Mouse (Mus musculus) neural tube, embryonic 14.5 days (tissue): ENCODE measurements around the gene Dzip3. TPM values are rescaled to one million over a fixed set of nuclear protein-coding genes. Genes with fewer than 3 reads are reported as not detected.

Experiments
- ATAC-seq: fragments of 200-750 bp; cut with Nextera tagmentation; 2 replicates; pipeline ENCODE4 v1.8.0; 2017; ENCODE audit warnings: low read depth, mild to moderate bottlenecking, moderate TSS enrichment, moderate library complexity
- H3K27ac ChIP-seq: fragments of 300-500 bp; sonication (generic); 2 replicates; pipeline ENCODE4 v1.5.1; 2014; ENCODE audit warnings: low read depth, mild to moderate bottlenecking, control low read depth, low read length, moderate library complexity, mixed read lengths
- H3K27me3 ChIP-seq: fragments of 300-500 bp; sonication (generic); 2 replicates; pipeline ENCODE4 v1.6.1; 2014; ENCODE audit warnings: low read length; ENCODE audit not compliant: control insufficient read depth, insufficient read depth
- H3K36me3 ChIP-seq: fragments of 300-500 bp; sonication (generic); 2 replicates; pipeline ENCODE4 v1.6.1; 2014; ENCODE audit warnings: low read length, mixed read lengths; ENCODE audit not compliant: control insufficient read depth, insufficient read depth
- H3K4me1 ChIP-seq: fragments of 300-500 bp; sonication (generic); 2 replicates; pipeline ENCODE4 v1.6.1; 2014; ENCODE audit warnings: low read length; ENCODE audit not compliant: control insufficient read depth, insufficient read depth
- H3K4me2 ChIP-seq: fragments of 300-500 bp; sonication (generic); 2 replicates; pipeline ENCODE4 v1.6.1; 2014; ENCODE audit warnings: mild to moderate bottlenecking, low read depth, low read length, control low read depth
- H3K4me3 ChIP-seq: fragments of 300-500 bp; sonication (generic); 2 replicates; pipeline ENCODE4 v1.5.1; 2014; ENCODE audit warnings: low read depth, low read length, control low read depth, mixed read lengths
- H3K9ac ChIP-seq: fragments of 300-500 bp; sonication (generic); replicated peaks from 2 replicates; pipeline ENCODE4 v1.6.1; 2014; ENCODE audit warnings: low read depth, mild to moderate bottlenecking, control low read depth, low read length, mixed read lengths
- H3K9me3 ChIP-seq: fragments of 300-500 bp; sonication (generic); 2 replicates; pipeline ENCODE4 v1.6.1; 2016; ENCODE audit warnings: low read length; ENCODE audit not compliant: control insufficient read depth
- WGBS: fragments of 180-500 bp; shearing (Covaris S2); extraction: QIAGEN DNeasy Blood & Tissue Kit; methylation state at CpG from one replicate; pipeline ENCODE4 v1.1.7; 2014; 5-methylcytosine and 5-hydroxymethylcytosine counted together
- polyA plus RNA-seq: library from polyadenylated mRNA; unstranded; fragments of >200 nt; fragmentation: Nextera tagmentation; extraction: Ambion mirVana; gene quantifications from 2 replicates; pipeline ENCODE4 v1.2.1, GENCODE M21; 2014

Gene Dzip3
- polyA plus RNA-seq, 1 experiment from 2014 or later = 88.8 TPM

- WGBS = 95% methylated on average over 1 of the region's 1 CpGs
- Histone ChIP-seq H3K27ac (no peak overlapping the region), H3K4me3 (no peak overlapping the region), H3K36me3 (no peaks in the 10 kb centered on the region), H3K9ac (no peak overlapping the region), H3K4me1 (no peaks in the 10 kb centered on the region), H3K27me3 (no peaks in the 10 kb centered on the region), H3K9me3 (no peaks in the 10 kb centered on the region), H3K4me2 (no peak overlapping the region)
- ATAC-seq = no peak
Measured at GRCm38 (mm10) chr16:48911184-48911583, 82.8 kb downstream of the Dzip3 start.

- Histone ChIP-seq H3K9ac (no peak overlapping the region), H3K36me3 (no peaks in the 10 kb centered on the region), H3K27me3 (no peaks in the 10 kb centered on the region), H3K4me1 (no peaks in the 10 kb centered on the region), H3K4me2 (no peak overlapping the region), H3K4me3 (no peak overlapping the region), H3K27ac (no peak overlapping the region), H3K9me3 (no peaks in the 10 kb centered on the region)
- peak; percentile 75; the same call in 1 of the 2 replicates for ATAC-seq
- 33% methylated on average over 1 of the region's 1 CpGs for WGBS
Measured at GRCm38 (mm10) chr16:48899868-48900267, 94.1 kb downstream of the Dzip3 start.

- peak; percentile 38; the same call in 1 of the 2 replicates for ATAC-seq
- WGBS = 39% methylated on average over 2 of the region's 2 CpGs
- H3K4me1 ChIP-seq = no peaks in the 10 kb centered on the region
Measured at GRCm38 (mm10) chr16:48890733-48891132, 103.2 kb downstream of the Dzip3 start.

More at GRCm38 (mm10) chr16:48890733-48891132, 103.2 kb downstream of the Dzip3 start:
- Histone ChIP-seq H3K4me3 (no peak overlapping the region), H3K27me3 (no peaks in the 10 kb centered on the region), H3K9ac (no peak overlapping the region), H3K27ac (no peak overlapping the region), H3K36me3 (no peaks in the 10 kb centered on the region), H3K9me3 (no peaks in the 10 kb centered on the region), H3K4me2 (no peak overlapping the region)

Other genes starting within 250 kb of the Dzip3 start
- gene Trat1, start 222.1 kb downstream of the Dzip3 start, polyA plus RNA-seq = 0.14 and 0.33 TPM in 2 replicates
- not detected in 2 replicates for gene Retnlb, start 177.3 kb downstream of the Dzip3 start, polyA plus RNA-seq
- gene Retnla, start 151.6 kb downstream of the Dzip3 start, polyA plus RNA-seq = not detected in 2 replicates
- gene Retnlg, start 121.5 kb downstream of the Dzip3 start, polyA plus RNA-seq = not detected in 2 replicates
- 5.8 TPM in 2 replicates for gene Cip2a, start within 50 bp of the Dzip3 start, polyA plus RNA-seq
- gene Myh15, start 63.3 kb upstream of the Dzip3 start, polyA plus RNA-seq = 0.11 and 0.15 TPM in 2 replicates